Mouse (Mus musculus) embryo, embryonic 9.5 days (tissue): ENCODE measurements around the gene Slf2.

Experiments
- DNase-seq: peaks from one replicate; pipeline ENCODE4 v3.0.0-alpha.2; 2017; ENCODE audit errors: extremely low spot score

The Slf2 gene

DNA sequence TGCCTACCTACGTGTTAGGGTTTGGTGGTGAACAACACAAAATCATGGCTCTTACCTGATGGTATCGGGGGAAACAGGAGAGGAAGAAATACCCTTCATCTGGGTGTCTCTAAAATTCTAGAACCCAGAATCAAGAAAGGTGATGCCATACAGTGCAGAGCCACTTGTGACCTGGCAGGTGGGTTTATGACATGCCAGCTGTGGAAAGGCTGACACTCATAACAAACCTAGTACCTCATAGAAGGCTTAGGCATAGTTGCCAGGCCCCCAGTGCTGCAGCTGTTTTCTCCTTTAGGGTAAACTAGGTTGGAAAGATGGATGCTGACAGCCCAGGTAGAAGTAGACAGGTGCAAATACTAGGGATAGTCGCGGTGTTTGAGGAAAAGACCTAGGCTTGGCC lies 53.5 kb downstream of the Slf2 start:
- no peak for DNase-seq

DNA sequence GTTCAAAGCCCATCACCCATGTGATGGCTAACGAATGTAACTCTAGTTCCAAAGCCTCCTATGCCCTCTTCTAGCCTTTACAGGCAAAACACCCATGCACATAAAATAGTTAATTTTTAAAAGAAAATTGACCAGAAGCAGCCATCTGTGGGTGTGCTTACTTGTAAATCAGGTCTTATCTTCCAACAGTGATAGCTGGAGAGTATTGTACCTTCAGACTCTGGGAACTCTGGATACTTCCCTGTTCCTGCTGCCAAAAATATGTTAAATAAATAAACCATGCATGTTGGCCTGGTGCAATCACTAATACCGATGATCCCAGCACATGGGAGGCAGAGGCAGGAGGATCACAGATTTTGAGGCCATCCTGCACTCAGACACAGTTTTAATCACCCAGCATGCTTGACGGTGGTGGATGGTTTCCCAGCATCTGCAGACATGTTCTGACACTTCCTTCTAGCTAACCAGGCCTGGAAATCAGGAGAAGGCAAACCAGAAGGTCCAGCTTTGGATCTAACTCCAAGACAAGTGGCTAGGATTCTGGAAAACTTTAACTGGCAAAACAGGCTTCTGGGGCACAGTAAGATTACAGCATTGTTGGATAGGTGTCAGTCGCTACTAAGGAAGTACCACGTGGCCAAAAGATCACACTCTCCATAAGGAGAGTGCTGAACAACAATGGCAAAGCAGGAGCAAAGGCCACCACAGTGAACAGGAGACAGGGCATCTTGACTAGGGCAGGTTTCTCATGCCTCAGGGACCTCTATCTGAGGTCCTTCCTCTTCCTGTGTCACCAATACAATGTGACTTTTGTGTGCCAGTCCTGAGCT lies 54.4 kb downstream of the Slf2 start:
- DNase-seq = no peak

DNA sequence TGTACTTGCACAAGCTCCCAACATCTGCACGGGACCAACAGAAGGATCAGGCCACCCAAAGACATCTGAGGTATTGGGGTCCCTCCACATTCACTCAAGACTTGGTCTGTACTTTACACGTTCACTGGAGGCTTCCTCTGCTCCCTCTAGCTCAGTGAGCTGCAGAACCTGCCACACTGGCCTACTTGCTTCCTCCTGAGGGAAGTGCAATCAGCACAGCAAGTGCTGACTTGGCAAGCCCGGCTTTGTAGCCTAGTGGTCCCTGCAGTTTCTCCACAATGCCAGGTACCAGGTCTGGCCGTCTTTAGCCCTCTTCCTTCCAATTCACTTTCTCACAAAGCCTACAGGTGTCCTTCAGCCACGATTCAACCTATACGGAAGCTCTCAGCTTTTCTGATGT lies 56.1 kb downstream of the Slf2 start:
- DNase-seq = no peak

DNA sequence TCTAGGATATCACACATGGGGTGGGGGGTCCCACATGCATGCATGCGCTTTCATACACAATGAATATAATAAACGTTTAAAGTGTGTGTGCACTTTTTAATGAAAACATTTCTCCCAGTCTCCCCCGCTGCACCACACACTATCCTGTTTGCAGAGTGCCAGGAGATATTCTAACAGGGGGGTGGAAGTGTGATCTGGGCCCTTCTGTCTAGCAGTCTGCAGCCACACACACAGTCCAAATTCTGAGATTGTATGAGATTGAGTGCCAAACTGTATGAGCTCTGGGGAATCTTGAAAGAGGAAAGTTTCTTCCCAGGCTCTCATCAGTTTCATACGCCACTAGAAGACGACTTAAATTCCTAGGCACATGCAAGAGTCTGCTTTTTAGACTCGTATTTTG lies 56.9 kb downstream of the Slf2 start:
- no peak for DNase-seq

DNA sequence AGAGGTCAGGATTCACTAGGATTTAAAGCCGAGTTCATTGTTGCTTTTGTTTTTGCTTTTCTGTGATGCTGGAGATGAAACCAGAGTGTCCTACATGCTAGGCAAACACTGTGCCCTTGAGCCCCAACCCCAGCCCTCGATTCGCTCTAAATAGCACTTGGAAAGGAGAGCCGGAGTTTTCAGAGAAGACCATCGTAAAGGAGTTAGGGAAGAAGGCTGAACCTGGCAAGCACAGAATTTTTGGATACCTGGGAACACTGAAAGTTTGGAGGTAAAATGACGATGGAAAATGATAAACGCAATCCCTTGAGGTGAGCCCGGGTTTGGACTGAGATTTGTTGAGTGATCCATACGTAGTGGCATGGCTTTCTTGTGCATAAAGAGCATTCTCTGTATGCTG lies 57.4 kb downstream of the Slf2 start:
- no peak for DNase-seq

DNA sequence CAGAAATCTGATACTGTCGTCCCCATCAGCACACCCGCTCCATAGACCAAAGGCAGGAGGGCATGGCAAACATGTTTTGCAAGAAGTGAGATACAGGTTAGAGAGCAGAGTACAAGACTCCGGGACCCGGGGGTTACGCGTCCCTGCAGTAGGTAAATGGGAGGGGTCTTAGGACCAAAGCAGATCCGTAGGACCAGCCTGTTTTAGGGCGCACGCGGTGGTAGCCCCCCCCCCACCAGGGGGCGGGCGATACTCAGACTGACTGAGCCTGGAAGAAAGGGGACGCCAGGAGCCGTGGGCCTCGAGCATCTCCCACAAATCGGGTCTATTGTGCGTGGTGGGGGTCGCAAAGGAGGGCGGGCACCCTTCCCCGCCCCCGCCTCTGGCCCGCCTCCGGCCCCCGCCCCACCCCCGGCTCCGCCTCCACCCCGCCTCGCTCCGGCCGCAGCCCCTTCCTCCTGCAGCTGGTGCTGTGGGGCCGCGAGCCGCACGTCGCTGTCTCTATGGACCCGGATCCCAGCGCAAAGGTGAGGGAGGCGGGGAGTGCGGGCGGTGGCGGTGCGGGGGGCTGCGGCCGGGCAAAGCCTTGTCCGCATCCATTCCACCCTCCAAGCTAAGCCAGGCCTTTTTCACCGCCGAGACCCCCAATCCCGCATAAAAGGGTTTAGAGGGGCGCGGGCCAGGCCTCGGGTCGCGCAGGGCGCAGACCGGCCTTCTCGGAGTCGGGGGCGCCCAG lies 58.0 kb downstream of the Slf2 start, which contains the start of gene Sema4g:
Sema4g (plus strand) TSS at position 271 of the 736 bp plus-strand sequence.
- DNase-seq = peak; percentile 78

DNA sequence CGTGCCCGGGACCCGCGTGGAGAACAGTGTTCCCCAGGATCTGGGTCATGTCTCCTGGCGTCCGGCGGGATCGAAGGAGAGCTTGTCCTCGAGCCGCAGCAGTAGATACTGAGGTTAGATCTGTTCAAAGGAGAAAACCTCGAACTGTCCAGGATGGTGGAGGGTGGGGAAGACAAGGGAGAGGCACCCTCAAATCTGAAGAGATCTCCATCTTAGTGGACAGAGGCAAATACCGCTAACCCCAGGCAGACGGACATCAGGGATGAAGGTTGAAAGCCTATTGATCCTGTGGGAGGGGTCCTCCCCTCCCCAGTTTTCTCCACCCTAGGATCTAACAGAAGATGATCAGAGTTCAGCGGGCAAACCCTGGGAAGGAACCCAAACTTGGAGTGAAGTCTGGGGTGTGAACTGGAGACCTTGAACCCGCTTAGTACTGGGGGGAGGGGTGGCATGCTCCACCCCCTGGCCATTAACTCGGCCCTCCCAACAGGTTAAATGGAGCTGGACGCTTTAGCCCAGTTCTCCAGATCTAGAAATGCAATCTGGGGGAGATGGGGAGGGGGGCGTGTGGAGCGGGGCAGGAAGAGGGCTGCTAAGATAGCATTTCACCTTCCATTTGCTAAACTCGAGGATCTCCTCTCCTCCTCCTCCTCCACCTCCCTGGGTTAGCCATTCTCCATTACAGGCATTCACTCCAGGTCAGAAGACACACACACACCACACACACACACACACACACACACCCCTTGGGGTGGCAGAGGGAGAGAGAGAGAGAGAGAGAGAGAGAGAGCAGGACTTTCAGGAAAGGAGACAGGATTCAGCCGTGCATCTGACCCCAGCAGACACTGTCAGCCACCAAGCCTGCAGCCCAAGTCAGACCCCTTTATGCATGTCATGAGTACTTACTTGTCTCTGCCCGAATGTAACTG lies 58.9 kb downstream of the Slf2 start:
- no peak for DNase-seq

DNA sequence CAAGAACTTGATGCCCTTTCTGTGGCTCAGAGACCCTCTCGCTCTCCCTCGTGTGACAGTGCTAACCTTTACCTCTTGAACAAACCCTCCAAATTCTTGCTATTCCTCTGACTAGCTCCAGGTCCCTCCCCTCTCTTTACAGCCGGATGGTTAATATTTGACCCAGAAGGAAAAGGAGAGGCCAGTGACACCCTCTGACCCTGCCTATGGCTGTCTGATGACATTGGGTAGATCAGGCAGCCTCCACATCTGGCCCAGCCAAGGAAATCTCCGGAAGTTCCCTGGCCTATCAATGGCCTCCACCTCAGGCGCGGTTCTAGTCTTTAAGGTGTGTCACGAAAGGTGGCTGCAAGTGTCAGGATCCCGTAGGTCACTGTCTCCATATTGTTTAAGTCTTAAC lies 60.1 kb downstream of the Slf2 start:
- no peak for DNase-seq

DNA sequence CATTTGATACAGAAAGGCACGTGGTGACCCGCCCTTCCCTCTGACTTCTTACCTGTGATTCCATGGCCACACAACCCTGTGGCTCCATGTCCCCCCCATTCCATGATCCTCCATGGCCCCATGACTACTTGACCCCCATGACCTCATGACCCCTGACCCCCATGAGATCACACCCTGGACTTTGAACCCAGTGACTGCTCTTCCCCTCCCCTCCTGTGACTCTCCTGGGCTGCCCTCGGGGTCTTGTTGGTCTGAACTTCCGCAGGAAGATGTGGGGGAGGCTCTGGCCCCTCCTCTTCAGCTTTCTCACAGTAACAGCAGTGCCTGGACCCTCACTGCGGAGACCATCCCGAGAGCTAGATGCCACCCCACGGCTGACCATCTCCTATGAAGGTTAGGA lies 61.3 kb downstream of the Slf2 start:
- DNase-seq = no peak

DNA sequence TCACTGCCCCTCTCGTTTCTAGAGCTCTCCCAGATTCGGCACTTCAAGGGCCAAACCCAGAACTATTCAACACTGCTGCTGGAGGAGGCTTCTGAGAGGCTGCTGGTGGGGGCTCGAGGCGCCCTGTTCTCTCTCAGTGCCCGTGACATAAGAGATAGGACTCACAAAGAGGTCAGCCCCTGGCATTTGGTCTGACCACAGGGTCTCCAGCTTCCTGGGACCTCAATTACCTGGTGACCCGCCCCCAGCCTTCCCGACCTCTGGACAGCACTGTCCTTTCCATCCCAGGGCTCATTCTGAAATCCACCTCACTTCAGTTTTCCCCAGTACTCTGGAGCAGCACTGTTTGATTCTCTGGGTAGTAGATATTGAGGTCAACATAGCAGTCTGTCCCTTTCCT lies 61.8 kb downstream of the Slf2 start:
- DNase-seq = no peak

DNA sequence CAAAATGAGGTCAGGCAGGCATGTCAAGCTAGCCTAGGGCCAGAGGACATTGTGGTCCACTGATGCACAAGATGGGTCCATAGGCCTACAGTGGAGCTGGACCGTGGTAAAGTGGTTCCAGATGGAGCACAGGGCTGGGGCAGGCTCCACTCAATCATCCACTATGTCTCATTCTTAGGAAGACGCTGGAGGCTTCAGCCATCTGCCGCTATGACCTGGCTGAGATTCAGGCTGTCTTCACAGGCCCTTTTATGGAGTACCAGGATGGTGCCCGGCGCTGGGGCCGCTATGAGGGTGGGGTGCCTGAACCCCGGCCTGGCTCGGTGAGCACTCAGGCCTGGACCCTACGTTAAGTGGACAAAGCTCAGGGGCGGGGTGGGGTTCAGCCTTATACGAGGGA lies 66.8 kb downstream of the Slf2 start:
- no peak for DNase-seq

DNA sequence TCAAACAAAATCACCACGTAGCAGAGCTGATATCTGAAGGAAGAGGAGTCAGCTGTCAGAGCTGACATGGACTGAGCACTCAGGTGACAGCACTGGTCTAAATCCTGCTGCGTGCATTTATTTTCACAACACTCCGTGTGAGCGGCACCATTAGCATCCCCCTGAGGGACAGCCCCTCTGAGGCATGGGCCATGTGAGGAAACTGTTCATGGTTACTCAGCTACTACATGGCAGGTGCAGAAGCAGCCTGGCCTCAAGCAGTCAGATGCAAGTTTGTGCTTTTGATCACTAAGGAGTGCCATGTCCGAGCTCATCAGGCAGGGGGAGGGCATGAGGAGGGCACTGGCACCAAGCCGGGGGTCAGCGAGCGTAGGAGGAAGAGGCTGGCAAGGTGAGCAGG lies 68.7 kb downstream of the Slf2 start:
- DNase-seq = no peak

DNA sequence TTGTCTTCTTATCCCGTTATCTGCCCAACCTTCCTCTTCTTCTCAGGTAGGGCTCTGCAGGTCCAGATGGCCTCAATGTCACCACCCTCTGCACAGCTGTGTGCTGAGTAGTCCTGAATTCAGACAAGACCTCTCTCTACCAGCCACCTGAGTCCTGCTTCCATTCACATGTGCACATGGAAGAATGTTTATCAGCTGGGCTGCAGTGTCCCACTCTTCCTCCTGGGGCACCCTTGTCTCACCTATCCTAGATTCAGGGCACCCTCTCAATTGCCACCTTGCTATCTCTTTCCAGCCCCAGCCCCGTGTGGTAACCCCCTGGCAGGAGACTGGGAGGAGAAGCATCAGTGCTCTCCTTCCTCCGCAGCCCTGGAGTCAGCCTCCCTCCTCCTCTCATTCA lies 71.3 kb downstream of the Slf2 start:
- no peak for DNase-seq

DNA sequence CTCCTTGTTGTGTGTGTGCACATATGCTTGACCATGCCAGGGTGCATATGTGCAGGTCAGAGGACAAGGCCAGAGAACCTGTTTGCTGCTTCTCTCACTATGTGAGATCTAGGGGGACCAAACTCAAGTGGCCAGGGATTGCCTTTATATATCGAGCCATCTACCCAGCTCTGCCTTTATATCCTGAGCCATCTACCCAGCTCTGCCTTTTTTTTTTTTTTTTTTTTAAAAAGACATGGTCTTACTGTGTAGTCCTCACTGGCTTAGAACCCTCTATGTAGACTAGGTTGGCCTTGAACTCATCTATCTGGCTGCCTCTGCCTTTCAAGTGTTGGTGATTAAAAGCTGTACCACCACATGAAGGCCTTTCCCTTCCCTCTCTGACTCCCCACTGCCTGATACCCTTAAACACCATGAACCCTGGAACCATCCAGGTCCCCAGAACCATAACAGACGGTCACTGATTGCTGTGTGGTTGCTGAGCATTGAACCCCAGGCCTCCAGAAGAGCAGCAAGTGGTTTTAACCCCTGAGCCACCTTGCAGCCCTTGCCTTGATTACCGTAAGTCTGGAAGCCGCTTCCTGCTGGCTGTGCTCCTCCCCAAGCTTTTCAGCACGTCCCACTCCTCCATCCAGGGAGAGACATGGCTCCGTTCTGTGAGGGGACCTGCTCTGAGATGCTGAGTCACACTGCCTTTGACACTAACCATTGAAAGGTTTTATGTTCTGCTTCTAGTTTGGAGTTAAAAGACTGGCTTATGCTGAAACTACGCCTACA lies 73.0 kb downstream of the Slf2 start:
- no peak for DNase-seq

DNA sequence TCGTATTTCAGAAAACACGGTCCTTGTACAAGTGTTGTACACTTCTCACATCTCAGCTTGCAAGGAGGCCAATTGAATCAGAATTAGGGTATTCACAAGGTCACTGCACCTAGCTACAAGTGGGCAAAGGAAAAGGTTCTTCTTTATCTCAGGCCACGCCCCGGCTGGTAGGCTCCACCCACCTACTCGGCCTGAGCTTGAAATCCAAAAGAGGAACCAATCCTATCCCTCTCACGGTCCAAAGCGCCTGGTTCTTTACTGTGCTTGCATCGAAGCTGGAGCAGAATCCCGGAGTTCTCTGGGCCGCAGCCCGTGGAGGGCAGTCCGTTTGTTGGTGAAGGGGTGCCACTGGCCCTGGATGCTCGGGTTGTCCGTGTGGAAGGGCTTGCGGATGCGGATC lies 74.5 kb downstream of the Slf2 start, which contains the start of gene Twnk:
Twnk (plus strand) TSS at position 220 of the 400 bp plus-strand sequence.
- no peak for DNase-seq

DNA sequence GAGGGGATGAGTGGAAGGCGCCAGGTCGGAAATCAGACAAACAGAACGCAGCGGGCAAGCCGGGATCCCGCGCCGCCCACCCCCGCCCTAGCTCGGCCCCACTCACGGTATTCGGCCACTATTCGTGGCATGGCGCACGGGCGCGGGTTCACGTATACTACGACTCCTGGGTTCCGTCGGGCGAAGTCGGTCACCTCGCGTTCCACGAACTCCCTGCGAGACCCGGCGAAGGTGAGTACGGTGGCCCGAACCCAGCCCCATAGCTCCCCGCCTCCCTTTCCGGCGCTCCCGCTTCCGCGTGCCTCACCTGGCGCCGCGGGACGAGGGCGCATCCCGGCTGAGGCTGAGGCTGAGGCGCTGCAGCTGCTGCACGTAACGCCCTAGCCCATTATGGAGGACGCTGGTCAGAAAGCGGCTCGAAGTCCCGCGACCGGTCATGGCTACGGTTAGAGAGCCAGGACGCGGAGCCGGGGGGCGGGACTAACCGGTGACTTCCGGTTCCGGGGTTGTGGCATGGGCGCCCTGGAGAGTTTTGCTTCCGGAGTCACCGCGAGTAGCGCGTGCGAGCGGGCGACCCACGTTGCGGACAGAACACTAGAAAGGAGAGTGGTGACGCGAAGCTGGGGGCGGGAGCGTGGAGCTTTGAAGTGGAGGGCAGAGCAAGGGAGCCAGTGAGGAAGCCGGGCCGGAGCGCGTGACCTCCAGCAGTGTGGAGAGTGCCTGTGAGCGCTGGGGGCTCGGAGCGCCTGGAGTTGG lies 75.2 kb downstream of the Slf2 start, which contains the start of gene Mrpl43:
Mrpl43 (minus strand) TSS at position 486 of the 756 bp plus-strand sequence.
- peak; percentile 96 for DNase-seq

DNA sequence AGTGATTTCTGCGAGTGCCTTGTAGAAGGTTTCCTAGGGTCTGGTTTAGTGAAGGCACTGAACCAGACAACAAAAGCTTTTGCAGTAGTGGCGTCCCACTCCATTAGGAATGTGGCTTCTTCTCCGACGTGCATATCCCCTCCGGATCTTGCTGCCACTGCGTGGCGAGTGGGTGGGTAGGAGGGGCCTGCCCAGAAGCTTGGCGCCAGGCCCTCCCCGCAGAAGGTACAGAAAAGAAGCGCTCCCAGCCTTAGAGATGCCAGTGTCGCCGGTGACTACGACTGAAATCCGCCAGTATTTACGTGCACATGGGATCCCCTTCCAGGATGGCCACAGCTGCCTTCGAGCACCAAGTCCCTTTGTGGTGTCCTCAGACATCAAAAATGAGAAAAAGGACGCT lies 76.1 kb downstream of the Slf2 start:
- DNase-seq = no peak

DNA sequence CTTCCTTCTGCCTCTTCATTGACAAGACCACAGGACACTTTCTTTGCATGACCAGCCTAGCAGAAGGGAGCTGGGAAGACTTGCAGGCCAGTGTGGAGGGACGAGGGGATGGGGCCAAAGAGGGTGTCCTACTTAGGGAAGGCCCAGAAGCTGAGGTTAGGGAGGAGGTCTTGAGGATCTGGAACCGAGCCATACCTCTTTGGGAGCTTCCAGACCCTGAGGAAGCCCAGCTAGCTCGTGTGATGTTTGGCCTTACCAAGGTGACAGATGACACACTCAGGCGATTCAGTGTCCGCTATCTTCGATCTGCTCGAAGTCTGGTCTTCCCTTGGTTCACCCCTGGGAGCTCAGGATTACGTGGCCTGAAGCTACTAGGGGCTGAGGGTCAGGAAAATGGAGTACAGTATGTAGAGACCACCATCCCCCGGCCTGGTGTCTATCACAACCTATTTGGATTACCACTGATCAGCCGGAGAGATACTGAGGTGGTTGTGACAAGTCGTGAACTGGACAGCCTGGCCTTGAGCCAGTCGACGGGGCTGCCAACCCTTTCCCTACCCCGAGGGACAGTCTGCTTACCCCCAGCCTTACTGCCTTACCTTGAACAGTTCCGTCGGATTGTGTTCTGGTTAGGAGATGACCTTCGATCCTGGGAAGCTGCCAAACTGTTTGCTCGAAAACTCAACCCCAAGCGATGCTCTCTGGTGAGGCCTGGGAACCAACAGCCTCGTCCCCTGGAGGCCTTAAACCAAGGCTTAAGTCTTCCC lies 76.7 kb downstream of the Slf2 start:
- no peak for DNase-seq

DNA sequence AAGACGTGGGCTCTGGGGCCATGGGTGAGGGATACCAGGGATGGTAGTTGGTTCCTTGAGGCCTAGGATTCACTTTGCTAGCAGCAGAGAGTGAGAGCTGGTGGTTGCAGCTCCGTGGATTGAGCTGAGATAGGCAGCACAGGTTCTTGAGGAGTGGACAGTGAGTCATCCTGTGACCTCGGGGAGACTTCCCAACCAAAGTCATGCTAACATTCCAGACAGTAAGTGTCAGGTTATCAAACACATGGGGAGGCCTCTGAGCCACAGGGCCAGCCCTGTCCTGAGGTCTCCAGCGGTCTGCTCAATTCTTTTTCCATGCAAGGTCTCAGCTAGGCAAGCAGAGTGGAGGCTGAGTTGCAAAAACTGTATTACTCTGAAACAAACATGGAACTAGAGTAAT lies 79.7 kb downstream of the Slf2 start:
- no peak for DNase-seq

DNA sequence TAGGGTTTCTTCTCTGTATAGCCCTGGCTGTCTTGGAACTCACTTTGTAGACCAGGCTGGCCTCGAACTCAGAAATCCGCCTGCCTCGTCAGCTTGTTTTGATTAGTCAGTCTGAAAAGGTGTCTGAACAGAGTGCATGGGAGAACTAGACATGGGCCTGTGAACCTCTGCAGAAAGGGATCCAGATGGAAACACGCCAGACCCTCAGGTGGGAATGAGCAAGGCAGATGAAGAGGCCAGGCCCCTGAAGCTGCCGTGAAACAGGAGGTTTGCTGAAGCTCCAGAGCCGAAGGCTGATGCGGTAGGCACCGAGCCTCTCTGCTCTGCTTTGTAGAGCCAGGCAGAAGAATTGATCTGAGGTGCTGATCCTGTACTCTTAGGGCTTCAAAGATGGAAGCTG lies 81.3 kb downstream of the Slf2 start:
- no peak for DNase-seq
